Mouse (Mus musculus): ENCODE measurements around the gene Ccdc57.

DNA sequence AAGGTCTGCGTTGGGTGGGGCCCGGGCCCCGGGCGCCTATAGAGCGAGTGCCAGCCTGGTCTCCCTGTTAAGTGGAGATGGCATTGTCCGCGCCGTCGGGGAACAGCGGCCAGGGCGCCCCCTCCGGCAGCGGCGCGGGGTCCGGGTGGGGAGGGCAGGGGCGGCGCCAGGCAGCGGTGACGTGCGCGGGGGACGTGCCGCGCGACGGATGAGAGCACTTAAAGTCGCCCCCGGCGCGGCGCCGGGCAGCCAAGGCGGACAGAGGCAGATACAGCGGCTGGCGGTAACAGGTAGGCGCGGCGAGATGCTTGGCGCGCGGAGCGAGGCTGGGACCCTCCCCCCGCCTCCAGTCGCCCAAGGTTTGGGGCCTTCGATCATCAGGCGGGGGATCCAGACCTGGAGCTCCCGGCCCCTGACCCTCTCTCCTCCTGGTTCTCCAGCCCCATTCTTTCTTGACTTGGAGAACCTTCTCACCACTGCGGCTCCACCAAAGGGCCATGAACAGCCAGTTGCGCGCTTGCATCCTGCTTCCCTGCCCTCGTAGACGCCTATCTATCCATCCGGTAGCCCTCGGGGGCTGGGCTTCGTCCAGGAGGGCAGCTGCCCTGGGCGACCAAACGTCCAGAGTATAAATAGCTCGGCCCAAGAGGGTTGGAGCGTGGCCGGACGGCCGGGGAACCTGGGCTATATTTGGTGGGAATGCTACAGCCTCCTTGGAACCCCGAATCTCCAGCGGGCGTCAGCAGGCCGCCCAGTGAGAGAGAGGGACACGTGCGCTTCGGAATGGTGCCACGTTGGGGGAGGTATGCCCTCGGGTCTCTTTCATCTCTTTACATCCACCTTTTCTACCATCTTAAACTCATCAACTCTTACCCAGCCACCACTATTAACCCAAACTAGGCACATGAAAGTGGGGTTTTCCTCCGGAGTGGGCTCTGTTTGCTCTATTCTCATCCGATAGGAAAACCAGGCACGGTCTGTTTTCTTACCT lies 16.5 kb upstream of the Ccdc57 start:
- TF ChIP-seq POLR2A (IDR thresholded peaks at IDR 0.05; ENCODE audit: low read depth, low read length) = no peak
- no peak for TF ChIP-seq CTCF (conservative IDR thresholded peaks at IDR 0.05; ENCODE audit: insufficient read depth, insufficient read length, low read depth, low read length)

All from kidney, adult 2 months (tissue).